Mouse (Mus musculus): ENCODE measurements around the gene Mrpl44.

Gene Mrpl44

GRCm38 (mm10) chr1:79762282-79763250, 13.3 kb upstream of the Mrpl44 start:
- peak; percentile 47 for DNase-seq

- no peak for DNase-seq
Observed at GRCm38 (mm10) chr1:79764031-79764430, 11.8 kb upstream of the Mrpl44 start.

GRCm38 (mm10) chr1:79764483-79764882, 11.3 kb upstream of the Mrpl44 start:
- DNase-seq = no peak

- DNase-seq = no peak
Observed at GRCm38 (mm10) chr1:79768231-79768630, 7.6 kb upstream of the Mrpl44 start.

DNA sequence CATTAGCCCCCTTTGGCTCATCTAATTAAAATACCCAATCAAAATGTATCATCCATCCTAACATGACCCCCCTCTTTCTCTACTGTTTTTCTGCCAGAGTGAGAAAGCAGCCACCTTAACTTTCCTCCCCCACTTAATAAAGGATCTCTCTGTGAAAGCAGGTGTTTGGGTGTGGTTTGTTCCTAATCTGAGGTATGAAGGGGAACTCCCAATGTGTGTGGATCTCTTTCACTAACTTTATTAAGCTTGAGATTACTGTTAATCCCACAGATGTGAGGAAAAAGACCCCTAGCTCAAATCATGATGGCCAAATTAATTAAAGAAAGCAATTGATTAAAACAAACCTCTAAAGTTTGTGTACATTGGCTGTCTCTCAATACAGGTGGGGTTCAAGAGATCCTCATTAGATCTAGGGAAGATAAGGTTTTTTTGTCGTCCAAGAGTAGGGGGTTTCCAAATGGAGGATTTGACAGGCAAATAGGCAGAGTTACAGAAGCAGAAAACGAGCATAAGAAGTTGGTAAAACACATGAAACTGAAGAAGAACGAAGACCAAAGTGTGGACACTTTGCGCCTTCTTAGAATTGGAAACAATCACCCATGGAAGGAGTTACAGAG, 1.5 kb upstream of the Mrpl44 start:
- DNase-seq = no peak

GRCm38 (mm10) chr1:79778011-79778410, 2.2 kb downstream of the Mrpl44 start:
- DNase-seq = no peak

DNA sequence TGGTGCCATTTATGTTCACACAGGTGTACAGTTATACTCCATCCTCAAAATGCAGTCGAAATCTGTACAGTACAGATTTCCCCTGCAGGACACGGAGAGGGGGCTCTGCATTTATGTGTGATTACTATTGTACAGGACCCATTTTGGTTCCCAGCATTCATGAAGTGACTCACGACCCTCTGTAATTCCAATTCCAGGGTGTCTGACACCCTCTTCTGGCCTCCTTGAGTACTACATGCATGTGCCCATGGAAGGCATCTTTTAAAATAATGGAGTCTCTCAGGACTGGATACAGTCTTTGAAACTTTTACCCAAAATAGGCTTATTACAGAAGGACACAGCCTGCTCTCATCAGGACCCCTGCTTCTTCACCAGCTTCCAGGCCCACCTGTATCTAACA, 6.6 kb downstream of the Mrpl44 start:
- no peak for DNase-seq

- DNase-seq = no peak
Observed at GRCm38 (mm10) chr1:79786267-79786927, 10.6 kb downstream of the Mrpl44 start.

DNA sequence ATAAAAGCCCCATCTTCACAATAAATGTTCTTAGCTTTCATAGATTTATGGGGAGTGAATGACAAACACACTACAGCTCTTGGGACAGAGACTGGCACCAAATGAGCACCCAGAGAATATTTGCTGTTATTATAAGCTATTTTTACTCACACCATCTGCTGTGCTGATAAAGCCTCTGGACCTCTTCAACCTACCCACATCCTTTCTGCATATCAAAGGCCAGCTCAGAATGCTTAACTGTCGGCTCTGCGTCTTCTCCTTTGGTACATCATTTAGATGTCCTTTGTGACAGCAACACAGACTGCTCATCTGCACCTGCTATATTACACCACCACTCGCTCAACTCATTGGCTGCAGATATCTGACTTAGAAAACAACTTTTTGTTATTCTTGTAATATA, 21.3 kb downstream of the Mrpl44 start:
- DNase-seq = no peak

DNA sequence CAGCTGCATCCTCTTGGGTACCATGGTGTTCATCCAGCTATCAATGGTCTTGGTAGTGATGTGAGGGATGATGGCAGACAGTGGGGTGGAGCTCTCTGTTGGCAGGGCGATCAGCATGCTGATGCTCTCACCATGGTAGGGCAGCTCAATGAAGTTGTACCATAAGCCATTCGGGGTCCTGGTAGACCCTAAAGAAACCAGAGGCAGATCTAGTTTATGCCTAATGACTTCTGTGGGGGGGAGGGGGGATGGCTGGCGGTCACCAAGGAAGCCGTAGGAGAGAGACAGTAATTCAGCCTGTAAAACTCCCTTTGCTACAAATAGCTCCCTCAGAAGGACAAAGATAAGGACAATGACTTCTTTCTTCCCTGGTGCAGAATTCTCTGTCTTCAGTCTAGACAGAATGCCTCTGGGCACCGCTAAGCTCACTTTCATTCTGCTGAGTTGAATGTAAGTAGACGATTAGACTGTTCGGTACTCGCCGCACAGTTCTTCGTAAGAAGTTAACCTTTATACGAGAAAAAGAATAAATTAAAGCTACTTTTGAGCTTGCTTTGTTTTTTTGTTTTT, 27.1 kb downstream of the Mrpl44 start:
- no peak for DNase-seq

DNA sequence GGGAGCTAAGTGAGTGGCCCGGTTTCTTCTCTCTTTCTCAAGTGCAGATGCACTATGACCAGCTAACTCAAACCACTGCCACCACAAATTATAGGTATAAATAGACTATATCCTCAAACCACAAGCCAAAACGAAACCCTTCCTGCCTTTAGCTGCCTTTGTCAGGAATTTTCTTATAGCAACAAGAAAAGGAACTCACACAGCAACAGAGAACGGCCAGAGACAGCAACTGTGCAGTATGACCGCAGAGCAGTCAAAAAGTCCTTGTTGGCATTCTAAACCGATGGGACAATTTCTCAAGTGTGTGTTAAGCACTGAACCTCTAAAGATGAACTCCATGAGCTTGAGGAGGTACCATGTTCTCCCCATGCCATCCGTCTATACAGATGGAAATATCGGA, 27.8 kb downstream of the Mrpl44 start:
- DNase-seq = no peak

DNA sequence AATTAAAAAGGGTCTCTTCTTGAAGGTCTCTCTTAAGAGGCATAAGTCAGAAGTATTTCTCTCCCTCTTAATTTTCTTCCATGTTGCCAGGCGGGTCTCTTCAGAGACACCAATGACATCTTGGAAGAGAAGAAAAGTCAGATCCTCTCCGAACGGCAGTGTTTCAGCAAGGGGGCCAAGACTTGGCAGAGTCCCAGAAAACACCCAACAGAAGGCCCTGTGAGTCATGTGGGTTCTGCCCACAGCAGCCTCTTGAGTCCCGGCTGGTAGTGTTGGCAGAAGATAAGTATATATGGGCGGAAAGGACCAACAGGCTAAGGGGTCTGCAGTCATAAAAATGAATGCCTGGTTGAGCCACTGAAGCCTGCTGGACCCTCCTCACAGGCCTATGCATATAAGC, 31.0 kb downstream of the Mrpl44 start:
- no peak for DNase-seq

GRCm38 (mm10) chr1:79809447-79809846, 33.6 kb downstream of the Mrpl44 start:
- no peak for DNase-seq

DNA sequence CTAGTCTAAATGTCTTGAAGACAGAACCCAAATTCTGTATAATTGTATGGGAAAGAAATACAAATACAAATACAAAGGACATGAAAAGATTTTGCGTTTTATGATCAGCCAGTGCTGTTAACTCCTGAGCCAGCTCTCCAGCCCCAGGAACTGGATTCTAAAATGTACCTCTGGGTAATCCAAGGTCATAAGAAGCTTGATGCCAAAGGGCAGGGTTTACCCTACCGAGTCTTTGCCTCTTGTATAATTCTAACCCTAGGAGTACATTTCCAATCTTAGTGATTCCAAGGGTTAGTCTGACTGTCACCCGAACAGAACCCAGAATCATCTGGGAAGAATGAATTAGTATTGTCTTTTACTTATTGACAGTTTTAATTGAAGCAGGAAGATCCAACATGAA, 39.6 kb downstream of the Mrpl44 start:
- DNase-seq = no peak

DNA sequence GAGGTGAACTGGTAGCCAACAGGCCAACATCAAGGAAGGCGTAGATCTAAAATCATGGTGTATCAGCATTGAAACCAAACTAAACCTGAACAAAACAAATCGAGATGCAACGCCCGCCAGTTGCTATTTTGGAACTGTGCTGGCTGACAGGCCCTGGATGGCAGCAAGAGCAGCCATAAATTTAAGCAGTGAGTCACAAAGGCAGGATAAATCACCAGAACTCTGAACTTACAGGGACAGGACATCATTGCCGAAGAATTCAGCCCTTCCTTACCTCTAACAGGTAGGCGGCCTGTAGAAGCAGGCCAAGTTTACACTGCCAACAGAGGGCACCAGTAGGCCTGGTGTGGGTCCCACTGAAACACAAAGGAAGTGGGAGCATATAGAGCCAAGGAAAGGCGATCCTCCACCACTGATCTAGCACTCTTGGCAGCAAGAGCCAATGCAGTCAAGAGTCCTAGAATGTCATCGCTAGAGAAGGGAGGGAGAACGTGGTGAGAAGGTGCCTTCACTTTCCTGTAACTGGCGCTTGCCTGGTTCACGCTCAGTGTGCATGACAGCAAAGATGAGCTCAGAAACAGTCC, 43.6 kb downstream of the Mrpl44 start:
- no peak for DNase-seq

DNA sequence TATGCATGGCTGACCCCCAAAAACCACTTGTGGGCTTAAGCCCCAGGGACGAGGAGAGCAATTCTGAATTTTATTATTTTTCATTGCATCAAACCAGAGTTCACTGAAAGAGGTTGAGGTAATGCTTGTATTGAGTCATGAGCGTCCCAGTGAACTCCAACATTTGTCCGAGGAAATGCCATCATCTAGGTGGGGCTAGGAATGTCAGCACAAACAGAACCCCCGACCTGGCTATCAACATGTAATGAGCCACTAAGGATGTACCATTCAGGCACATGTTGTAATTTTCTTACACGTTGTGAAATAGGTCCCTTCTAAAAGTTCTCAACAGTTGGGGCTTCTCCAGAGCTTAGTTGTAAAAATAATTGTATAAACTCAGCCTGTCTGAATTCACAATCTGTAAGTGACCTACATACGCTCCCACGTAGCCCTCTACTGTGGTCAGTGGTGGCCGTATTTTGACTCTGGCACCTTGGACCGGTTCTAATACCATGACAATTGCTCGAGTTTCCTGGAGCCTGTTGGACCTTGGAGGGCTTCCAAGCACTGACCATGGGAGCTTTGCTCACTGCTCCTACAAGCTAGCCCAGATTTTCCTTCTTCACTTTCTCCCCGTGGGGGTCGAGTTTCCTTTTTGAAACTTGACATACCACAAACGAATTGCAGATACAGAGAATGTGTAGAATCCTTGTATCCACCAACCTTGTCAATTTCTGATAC, 47.1 kb downstream of the Mrpl44 start:
- DNase-seq = peak; percentile 7

GRCm38 (mm10) chr1:79823951-79824633, 48.3 kb downstream of the Mrpl44 start:
- no peak for DNase-seq
